In the genomic region with DNA sequence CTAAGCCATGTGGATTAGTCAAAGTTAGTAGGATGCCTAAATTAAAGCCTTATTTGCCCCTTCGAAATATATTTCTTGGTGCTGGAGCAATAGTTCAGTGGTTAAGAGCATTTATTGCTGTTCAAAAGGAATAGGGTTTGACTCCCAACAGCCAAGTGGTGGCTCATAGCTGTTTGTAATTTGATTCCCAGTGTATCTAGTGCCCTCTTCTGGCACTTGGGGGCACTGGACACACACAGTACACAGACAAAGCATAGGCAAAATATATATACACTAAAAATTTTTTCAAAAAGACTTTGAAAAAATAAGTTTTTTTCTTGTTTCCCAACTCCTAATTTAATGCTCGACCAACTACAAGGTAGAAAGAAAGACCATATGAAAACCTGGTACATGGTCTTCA, we compare ENCODE assay signal across 7 mouse cellular contexts. TPM values are rescaled to one million over a fixed set of nuclear protein-coding genes. Genes with fewer than 3 reads are reported as not detected.
A peak's percentile ranks its signal among the peaks of the same experiment; 100 is the strongest.
DNase-seq lines count a peak whose midpoint lies in the region; ATAC-seq and TF ChIP-seq lines count a peak whose summit lies in the region.

No protein-coding gene starts in this region.

- DNase-seq in layer of hippocampus, adult 2 months (ENCODE audit: low spot score in 2 of 2): no peak
- no peak for DNase-seq in layer of hippocampus, postnatal 25 days (ENCODE audit: extremely low spot score in 1 of 2, low spot score in 1 of 2)
- no peak for DNase-seq in G1E (ENCODE audit: low spot score)
- peak; percentile 17 to 43 for DNase-seq in adrenal gland, postnatal 36 days
- DNase-seq in lung, adult 18-20 months: peak; percentile 14 to 26
- no peak for DNase-seq in gastrocnemius, adult 8-10 months (ENCODE audit: low spot score in 2 of 2)
- no peak for DNase-seq in forebrain, embryonic 10.5 days (ENCODE audit: extremely low spot score, low spot score)

- H3K27ac ChIP-seq in layer of hippocampus, adult 2 months: no peak overlapping the region
- no peak overlapping the region for H3K27ac ChIP-seq in forebrain, embryonic 10.5 days

- peak; percentile 73 for ATAC-seq in G1E (ENCODE audit: extremely low read depth, insufficient number of reproducible peaks, low FRiP score, poor library complexity, severe bottlenecking)

- no peaks in the 10 kb centered on the region for H3K4me1 ChIP-seq in G1E (ENCODE audit: insufficient read depth, low read depth, low read length)
- H3K4me1 ChIP-seq in forebrain, embryonic 10.5 days: no peaks in the 10 kb centered on the region

- TF ChIP-seq CTCF in layer of hippocampus, adult 2 months (conservative IDR thresholded peaks at IDR 0.05): peak; percentile 82
- no peak for TF ChIP-seq CTCF in G1E (IDR thresholded peaks at IDR 0.05; ENCODE audit: low read depth, low read length)

- no peaks in the 10 kb centered on the region for H3K9me3 ChIP-seq in G1E (replicated peaks)
- peaks cover 3% of the 10 kb centered on the region; the same call in 1 of the 2 replicates for H3K9me3 ChIP-seq in forebrain, embryonic 10.5 days

- 82% methylated on average over 2 of the region's 2 CpGs for WGBS in forebrain, embryonic 10.5 days

- no peaks in the 10 kb centered on the region for H3K36me3 ChIP-seq in G1E (replicated peaks)
- H3K36me3 ChIP-seq in forebrain, embryonic 10.5 days (replicated peaks): no peaks in the 10 kb centered on the region

- 0 out of 2 replicates have a peak, but pooled peaks cover 2% of the 10 kb centered on the region for H3K27me3 ChIP-seq in G1E (ENCODE audit: insufficient read depth, low read length)
- no peaks in the 10 kb centered on the region for H3K27me3 ChIP-seq in forebrain, embryonic 10.5 days (ENCODE audit: poor library complexity, severe bottlenecking)

- no peak overlapping the region for H3K4me3 ChIP-seq in layer of hippocampus, adult 2 months
- no peak overlapping the region for H3K4me3 ChIP-seq in G1E (ENCODE audit: low read depth, low read length)
- H3K4me3 ChIP-seq in forebrain, embryonic 10.5 days: no peak overlapping the region

RNA-seq across cellular contexts. Expression of gene Zfp946, which starts 13.3 kb away (rescaled TPM):
- 10 to 100 TPM; 11.3 to 12.1 TPM for total RNA-seq in layer of hippocampus, adult 2 months (2021)
- total RNA-seq in layer of hippocampus, postnatal 25 days (2021): 10 to 100 TPM; 10.2 to 11.4 TPM
- total RNA-seq in G1E (2014; fragmentation: Nextera tagmentation) (28.9 and 30.5 TPM in 2 replicates), G1E (2017) (5.0 and 7.5 TPM in 2 replicates)
- 2.0 and 2.6 TPM in 2 replicates for polyA plus RNA-seq in G1E (2012)
- 1 to 10 TPM; 5.7 to 6.4 TPM for total RNA-seq in adrenal gland, postnatal 36 days (2021)
- 1 to 10 TPM; 3.5 to 5.4 (median 4.5) TPM for total RNA-seq in gastrocnemius, adult 8-10 months (2022)
- 21.8 and 21.9 TPM in 2 replicates for polyA plus RNA-seq in forebrain, embryonic 10.5 days (2016; fragmentation: Nextera tagmentation; extraction: Ambion mirVana)

RNA-seq across cellular contexts. Expression of gene Zfp758, which starts 49.5 kb away (rescaled TPM):
- total RNA-seq in layer of hippocampus, adult 2 months (2021): 10 to 100 TPM; 11.5 to 12.1 TPM
- 10 to 100 TPM in 1 of 2 experiments, 1 to 10 TPM in 1; 9.9 to 10.6 TPM for total RNA-seq in layer of hippocampus, postnatal 25 days (2021)
- total RNA-seq in G1E (2014; fragmentation: Nextera tagmentation): 18.5 and 27.5 TPM in 2 replicates
- 20.6 and 23.3 TPM in 2 replicates for total RNA-seq in G1E (2017)
- 0.09 and 0.23 TPM in 2 replicates for polyA plus RNA-seq in G1E (2012)
- total RNA-seq in adrenal gland, postnatal 36 days (2021): 10 to 100 TPM; 10.5 to 11.9 TPM
- total RNA-seq in gastrocnemius, adult 8-10 months (2022): 10 to 100 TPM in 1 of 4 experiments, 1 to 10 TPM in 3; 7.0 to 10.0 (median 7.8) TPM
- polyA plus RNA-seq in forebrain, embryonic 10.5 days (2016; fragmentation: Nextera tagmentation; extraction: Ambion mirVana): 6.5 and 7.9 TPM in 2 replicates

RNA-seq across cellular contexts. Expression of gene Zfp944, which starts 49.6 kb away (rescaled TPM):
- total RNA-seq in layer of hippocampus, adult 2 months (2021): 10 to 100 TPM in 1 of 2 experiments, 1 to 10 TPM in 1; 9.8 to 10.3 TPM
- 1 to 10 TPM; 9.1 to 9.8 TPM for total RNA-seq in layer of hippocampus, postnatal 25 days (2021)
- total RNA-seq in G1E (2014; fragmentation: Nextera tagmentation) (23.7 and 33.4 TPM in 2 replicates), G1E (2017) (19.7 and 21.6 TPM in 2 replicates)
- polyA plus RNA-seq in G1E (2012): 1.0 and 1.1 TPM in 2 replicates
- 1 to 10 TPM; 6.7 to 7.0 TPM for total RNA-seq in adrenal gland, postnatal 36 days (2021)
- 1 to 10 TPM; 3.4 to 5.1 (median 4.3) TPM for total RNA-seq in gastrocnemius, adult 8-10 months (2022)
- 14.4 and 16.0 TPM in 2 replicates for polyA plus RNA-seq in forebrain, embryonic 10.5 days (2016; fragmentation: Nextera tagmentation; extraction: Ambion mirVana)

Comparison
In these comparisons a context has a peak if more than half of its experiments do, and no peak if none do; other contexts are left out.
1. DNase-seq: peak in adrenal gland, postnatal 36 days (2 of 2) and lung, adult 18-20 months (2 of 2); none in layer of hippocampus, adult 2 months (0 of 2), layer of hippocampus, postnatal 25 days (0 of 2), G1E (single experiment), gastrocnemius, adult 8-10 months (0 of 2) and forebrain, embryonic 10.5 days (single experiment).